Mouse (Mus musculus) liver, embryonic 11.5 days (tissue): ENCODE data around the gene Arpp21. TPM values are rescaled to one million over a fixed set of nuclear protein-coding genes. Genes with fewer than 3 reads are reported as not detected.

Source experiments
- ATAC-seq: fragments of 200-750 bp; cut with Nextera tagmentation; replicated peaks from 2 replicates; pipeline ENCODE4 v1.8.0; 2017; ENCODE audit warnings: moderate number of reproducible peaks, mild to moderate bottlenecking, moderate TSS enrichment, moderate library complexity; ENCODE audit not compliant: low FRiP score
- DNase-seq: peaks from one replicate; pipeline ENCODE4 v3.0.0-alpha.2; 2017; ENCODE audit warnings: low spot score
- H3K27ac ChIP-seq: fragments of 300-500 bp; sonication (generic); 2 replicates; pipeline ENCODE4 v1.5.1; 2014; ENCODE audit warnings: mild to moderate bottlenecking, low read depth, low read length, control low read depth
- H3K27me3 ChIP-seq: fragments of 300-500 bp; sonication (generic); replicated peaks from 2 replicates; pipeline ENCODE4 v1.6.1; 2014; ENCODE audit warnings: low read length, mixed read lengths; ENCODE audit not compliant: control insufficient read depth, insufficient read depth
- H3K36me3 ChIP-seq: fragments of 300-500 bp; sonication (generic); 2 replicates; pipeline ENCODE4 v1.6.1; 2014; ENCODE audit warnings: mild to moderate bottlenecking, low read length, moderate library complexity, mixed read lengths; ENCODE audit not compliant: control insufficient read depth, insufficient read depth
- H3K4me1 ChIP-seq: fragments of 300-500 bp; sonication (generic); replicated peaks from 2 replicates; pipeline ENCODE4 v1.6.1; 2014; ENCODE audit warnings: low read length, mixed read lengths; ENCODE audit not compliant: control insufficient read depth, insufficient read depth
- H3K4me2 ChIP-seq: fragments of 300-500 bp; sonication (generic); 2 replicates; pipeline ENCODE4 v1.6.1; 2014; ENCODE audit warnings: mild to moderate bottlenecking, control low read depth, moderate library complexity
- H3K4me3 ChIP-seq: fragments of 300-500 bp; sonication (generic); 2 replicates; pipeline ENCODE4 v1.5.1; 2014; ENCODE audit warnings: low read depth, low read length, control low read depth
- H3K9ac ChIP-seq: fragments of 300-500 bp; sonication (generic); 2 replicates; pipeline ENCODE4 v1.6.1; 2014; ENCODE audit warnings: low read depth, low read length, control low read depth
- H3K9me3 ChIP-seq: fragments of 300-500 bp; sonication (generic); 2 replicates; pipeline ENCODE4 v1.6.1; 2016; ENCODE audit warnings: low read length, inconsistent platforms, mixed read lengths; ENCODE audit not compliant: control insufficient read depth
- WGBS: fragments of 180-500 bp; shearing (Covaris S2); extraction: QIAGEN DNeasy Blood & Tissue Kit; methylation state at CpG from one replicate; pipeline ENCODE4 v1.1.7; 2014; 5-methylcytosine and 5-hydroxymethylcytosine counted together
- polyA plus RNA-seq: library from polyadenylated mRNA; unstranded; fragments of >200 nt; fragmentation: Nextera tagmentation; extraction: Ambion mirVana; gene quantifications from 2 replicates; pipeline ENCODE4 v1.2.1, GENCODE M21; 2014

Arpp21 gene
- polyA plus RNA-seq, 1 experiment from 2014 or later, result 0.93 TPM

DNA sequence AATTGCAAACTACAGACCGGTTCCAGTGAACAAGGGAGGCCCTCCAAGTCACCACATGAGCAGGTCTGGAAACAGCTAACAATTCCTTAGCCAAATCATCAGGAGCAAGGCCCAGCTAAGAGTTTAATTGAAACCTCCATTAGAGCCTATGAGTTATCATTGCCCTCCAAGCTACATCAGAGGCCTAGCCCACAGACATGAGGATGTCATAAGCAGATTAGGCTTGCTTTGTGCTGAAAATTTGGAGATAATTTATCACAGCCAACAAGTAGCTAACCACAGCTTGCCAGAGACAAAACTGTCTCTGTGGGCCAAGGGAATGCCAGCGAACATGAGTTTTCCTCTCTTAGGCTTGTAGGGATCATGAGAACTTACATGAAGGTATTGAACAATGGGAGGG, 83.0 kb downstream of the Arpp21 start:
- no peak for DNase-seq
- H3K4me2 ChIP-seq, result no peak overlapping the region

DNA sequence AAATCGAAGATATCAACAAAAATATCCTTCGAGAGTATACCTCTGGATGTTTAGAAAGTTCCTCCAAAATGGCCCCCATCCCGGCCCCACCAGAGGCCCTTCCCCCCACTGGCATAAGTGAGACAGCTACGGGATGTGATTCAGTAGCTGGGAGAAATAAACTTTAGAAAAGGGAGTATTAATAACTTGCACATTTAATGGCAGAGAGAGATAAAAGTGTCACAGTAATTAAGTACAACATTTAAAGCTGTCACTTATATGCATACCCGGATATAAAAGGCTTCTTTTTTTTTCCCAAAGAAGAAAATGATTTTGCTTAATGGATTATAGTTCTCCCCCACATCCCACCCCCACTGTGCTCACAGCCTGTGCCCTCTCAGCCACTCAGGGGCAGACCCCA, 84.6 kb downstream of the Arpp21 start:
- peaks cover 2% of the 10 kb centered on the region; the same call in 1 of the 2 replicates for H3K4me1 ChIP-seq
- H3K4me3 ChIP-seq, result no peak overlapping the region
- WGBS, result 73% methylated on average over 5 of the region's 5 CpGs
- H3K36me3 ChIP-seq, result no peaks in the 10 kb centered on the region
- H3K9me3 ChIP-seq, result no peaks in the 10 kb centered on the region
- H3K27me3 ChIP-seq, result no peaks in the 10 kb centered on the region
- no peak overlapping the region for H3K4me2 ChIP-seq
- DNase-seq, result no peak
- H3K9ac ChIP-seq, result no peak overlapping the region
- no peak overlapping the region for H3K27ac ChIP-seq
- ATAC-seq, result no peak

More for the DNA sequence above, 83.0 kb downstream of the Arpp21 start:
- ATAC-seq, result peak; percentile 80
- Histone ChIP-seq H3K9ac (no peak overlapping the region), H3K27me3 (no peaks in the 10 kb centered on the region), H3K36me3 (no peaks in the 10 kb centered on the region), H3K27ac (no peak overlapping the region), H3K4me1 (peaks cover 2% of the 10 kb centered on the region; the same call in 1 of the 2 replicates), H3K9me3 (no peaks in the 10 kb centered on the region), H3K4me3 (no peak overlapping the region)
- 76% methylated on average over 2 of the region's 2 CpGs for WGBS

DNA sequence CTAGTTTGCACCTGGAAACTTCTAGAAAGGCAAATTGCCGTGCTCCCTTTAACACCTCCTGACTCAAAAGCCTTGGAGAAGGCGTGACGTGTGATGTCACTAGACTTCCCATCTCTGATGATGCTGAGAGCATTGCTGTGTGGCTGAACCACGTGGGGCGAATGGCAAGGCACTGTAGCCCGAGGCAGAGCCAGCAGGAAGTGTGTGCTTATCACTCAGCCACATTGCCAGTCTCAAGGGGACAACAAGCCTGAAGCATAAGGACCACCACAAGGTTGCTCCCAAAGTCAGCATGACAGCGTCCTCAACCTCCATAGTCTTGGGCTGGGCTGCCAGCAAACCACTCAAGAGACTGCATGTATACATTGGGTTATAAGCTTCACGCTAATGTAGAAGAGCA, 95.1 kb downstream of the Arpp21 start:
- Histone ChIP-seq H3K27me3 (no peaks in the 10 kb centered on the region), H3K9me3 (no peaks in the 10 kb centered on the region), H3K4me2 (no peak overlapping the region), H3K4me1 (no peaks in the 10 kb centered on the region), H3K9ac (no peak overlapping the region), H3K27ac (no peak overlapping the region), H3K4me3 (no peak overlapping the region), H3K36me3 (no peaks in the 10 kb centered on the region)
- 48% methylated on average over 8 of the region's 8 CpGs for WGBS
- DNase-seq, result no peak
- peak; percentile 71 for ATAC-seq

DNA sequence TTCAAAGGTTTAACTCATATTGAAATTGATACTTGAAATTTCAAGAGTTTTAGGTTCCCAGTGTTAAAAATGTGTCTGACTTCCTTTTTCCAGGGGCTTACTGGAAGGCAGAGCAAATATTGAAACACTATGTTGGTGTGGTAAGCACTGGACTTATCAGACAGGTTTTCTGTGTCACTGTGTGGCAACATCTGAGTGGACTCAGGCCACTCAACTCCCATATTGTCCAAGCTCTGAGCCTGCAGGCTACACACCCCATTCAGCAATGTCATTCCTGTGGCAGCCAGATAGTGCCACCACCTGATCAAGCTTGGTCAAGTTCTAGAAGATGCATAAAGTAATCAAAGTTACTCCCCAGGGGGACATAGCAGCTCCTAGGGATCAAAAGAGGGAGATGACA, 97.9 kb downstream of the Arpp21 start:
- Histone ChIP-seq H3K9ac (no peak overlapping the region), H3K4me1 (no peaks in the 10 kb centered on the region), H3K36me3 (no peaks in the 10 kb centered on the region), H3K4me3 (no peak overlapping the region), H3K4me2 (no peak overlapping the region), H3K27me3 (no peaks in the 10 kb centered on the region), H3K9me3 (no peaks in the 10 kb centered on the region), H3K27ac (no peak overlapping the region)
- ATAC-seq (0 out of 2 replicates have a peak, but pooled peaks have one; percentile 39), DNase-seq (no peak)

- no peak for DNase-seq
- H3K9ac ChIP-seq, result no peak overlapping the region
- ATAC-seq, result no peak
- no peaks in the 10 kb centered on the region for H3K4me1 ChIP-seq
- no peak overlapping the region for H3K27ac ChIP-seq
- H3K27me3 ChIP-seq, result no peaks in the 10 kb centered on the region
- H3K4me3 ChIP-seq, result no peak overlapping the region
- H3K9me3 ChIP-seq, result no peaks in the 10 kb centered on the region
- 71% methylated on average over 3 of the region's 3 CpGs for WGBS
- H3K36me3 ChIP-seq, result no peaks in the 10 kb centered on the region
- no peak overlapping the region for H3K4me2 ChIP-seq
Observed at GRCm38 (mm10) chr9:112130812-112131211, 104.9 kb downstream of the Arpp21 start.

GRCm38 (mm10) chr9:112124667-112125066, 111.1 kb downstream of the Arpp21 start:
- Histone ChIP-seq H3K36me3 (no peaks in the 10 kb centered on the region), H3K4me2 (no peak overlapping the region), H3K27ac (no peak overlapping the region), H3K9ac (no peak overlapping the region), H3K9me3 (no peaks in the 10 kb centered on the region), H3K4me3 (no peak overlapping the region), H3K4me1 (no peaks in the 10 kb centered on the region), H3K27me3 (peaks cover 8% of the 10 kb centered on the region)
- DNase-seq (no peak), ATAC-seq (no peak)
- WGBS, result 39% methylated on average over 10 of the region's 10 CpGs

DNA sequence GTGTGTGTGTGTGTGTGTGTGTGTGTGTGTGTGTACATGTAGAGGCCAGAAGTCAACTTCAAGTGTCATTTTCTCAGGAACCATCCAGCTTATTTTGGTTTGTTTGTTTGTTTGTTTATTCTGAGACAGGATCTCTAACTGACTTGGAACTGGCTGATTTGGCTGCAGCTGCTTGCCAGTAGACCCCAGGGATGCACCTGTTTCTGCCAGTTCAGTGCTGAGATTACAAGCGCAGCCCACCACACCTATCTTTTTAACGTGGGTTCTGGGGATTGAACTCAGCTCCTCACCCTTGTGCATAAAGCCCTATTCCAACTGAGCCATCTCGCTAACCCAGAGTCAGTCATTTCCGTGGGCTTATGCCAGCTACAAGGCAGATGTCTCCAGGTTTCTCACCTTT, 111.6 kb downstream of the Arpp21 start:
- ATAC-seq (no peak), DNase-seq (no peak)
- H3K4me1 ChIP-seq, result no peaks in the 10 kb centered on the region
- H3K9ac ChIP-seq, result no peak overlapping the region
- 54% methylated on average over 4 of the region's 4 CpGs for WGBS
- H3K9me3 ChIP-seq, result no peaks in the 10 kb centered on the region
- H3K4me3 ChIP-seq, result no peak overlapping the region
- H3K4me2 ChIP-seq, result no peak overlapping the region
- no peaks in the 10 kb centered on the region for H3K36me3 ChIP-seq
- H3K27ac ChIP-seq, result no peak overlapping the region
- H3K27me3 ChIP-seq, result peaks cover 13% of the 10 kb centered on the region

GRCm38 (mm10) chr9:112123421-112123828, 112.3 kb downstream of the Arpp21 start:
- H3K27ac ChIP-seq, result no peak overlapping the region
- no peak overlapping the region for H3K9ac ChIP-seq
- 78% methylated on average over 6 of the region's 6 CpGs for WGBS
- H3K36me3 ChIP-seq, result no peaks in the 10 kb centered on the region
- no peaks in the 10 kb centered on the region for H3K4me1 ChIP-seq
- no peak for ATAC-seq
- H3K27me3 ChIP-seq, result peaks cover 20% of the 10 kb centered on the region
- H3K9me3 ChIP-seq, result no peaks in the 10 kb centered on the region
- H3K4me2 ChIP-seq, result no peak overlapping the region
- H3K4me3 ChIP-seq, result no peak overlapping the region
- no peak for DNase-seq

DNA sequence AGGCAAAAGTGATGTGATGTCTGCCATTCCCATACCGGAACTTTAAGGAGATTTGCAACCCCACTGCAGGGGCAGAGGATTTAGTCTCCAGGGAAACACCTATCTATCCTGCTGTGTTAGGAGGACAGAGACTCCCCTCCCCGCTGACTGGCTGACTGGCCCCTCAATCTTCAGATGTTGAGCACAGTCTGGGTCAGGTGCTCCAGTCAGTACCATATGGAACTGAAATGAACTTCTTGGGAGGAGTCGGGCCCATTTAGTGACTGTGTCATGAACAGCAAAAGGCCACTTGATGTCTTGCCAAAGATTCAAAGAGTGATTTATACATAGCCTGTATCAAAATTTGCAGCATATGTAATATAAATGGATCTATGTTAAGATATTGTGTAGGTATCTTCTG, 116.2 kb downstream of the Arpp21 start:
- 42% methylated on average over 3 of the region's 3 CpGs for WGBS

More for the DNA sequence above, 116.2 kb downstream of the Arpp21 start:
- Histone ChIP-seq H3K4me3 (no peak overlapping the region), H3K27ac (no peak overlapping the region), H3K9me3 (no peaks in the 10 kb centered on the region), H3K4me2 (no peak overlapping the region), H3K36me3 (no peaks in the 10 kb centered on the region), H3K4me1 (no peaks in the 10 kb centered on the region), H3K27me3 (peaks cover 26% of the 10 kb centered on the region), H3K9ac (no peak overlapping the region)
- ATAC-seq, result no peak
- DNase-seq, result no peak
